Mouse (Mus musculus) heart, postnatal 0 days (tissue): ENCODE measurements around the gene Maml1.

Experiments used
- CTCF ChIP-seq: IDR thresholded peaks from 2 replicates; pipeline ENCODE4 v1.5.1; 2016; ENCODE audit warnings: antibody characterized with exemption, control low read depth, low read depth
- EP300 ChIP-seq: IDR thresholded peaks from 2 replicates; pipeline ENCODE4 v1.6.1; 2016; ENCODE audit warnings: antibody characterized with exemption, low read depth

DNA sequence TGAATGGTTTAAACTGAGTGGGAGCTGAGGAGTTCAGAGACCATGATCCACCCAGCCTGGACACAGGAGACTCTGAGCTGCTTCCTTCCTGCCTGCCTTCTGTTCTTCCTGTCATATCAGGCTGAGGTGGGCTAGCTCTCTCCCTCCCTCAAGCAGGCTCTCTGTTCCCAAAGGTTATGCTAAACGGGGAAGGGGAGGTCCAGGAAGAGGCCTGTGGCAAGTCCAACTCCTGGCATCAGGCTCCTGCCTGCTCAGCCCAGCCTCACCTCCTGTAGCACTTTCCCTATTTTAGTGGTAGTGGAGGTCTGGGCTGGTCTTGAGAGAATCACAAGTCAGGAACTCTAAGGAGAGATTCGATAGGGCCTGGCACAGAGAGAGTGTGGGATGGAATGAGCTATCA lies 65.7 kb downstream of the Maml1 start:
- no peak for TF ChIP-seq CTCF
- no peak for TF ChIP-seq EP300
